Mouse (Mus musculus): ENCODE measurements at regions not wholly inside any gene's neighbourhood (a gene's known extent, or its start where the extent isn't known, plus 50 kb on each side); places are given as distances from the start of the nearest gene placed in this dataset.
A peak's percentile ranks its signal among the peaks of the same experiment; 100 is the strongest.

- no peak overlapping the region for H3K9ac ChIP-seq (replicated peaks; ENCODE audit: low read length)
- no peak overlapping the region for H3K27ac ChIP-seq
- no peak overlapping the region for H3K4me2 ChIP-seq (ENCODE audit: low read depth, low read length)
- ATAC-seq, result no peak
- H3K27me3 ChIP-seq (ENCODE audit: insufficient read depth, low read length), result no peaks in the 10 kb centered on the region
- H3K9me3 ChIP-seq (ENCODE audit: low read length), result no peaks in the 10 kb centered on the region
- no peaks in the 10 kb centered on the region for H3K4me1 ChIP-seq (ENCODE audit: insufficient read depth, low read length)
- 11% methylated on average over 4 of the region's 4 CpGs for WGBS
- no peaks in the 10 kb centered on the region for H3K36me3 ChIP-seq (ENCODE audit: insufficient read depth, low read length)
- DNase-seq (ENCODE audit: low spot score), result no peak
- TF ChIP-seq CTCF (IDR thresholded peaks at IDR 0.05; ENCODE audit: low read depth), result no peak
- no peak overlapping the region for H3K4me3 ChIP-seq (ENCODE audit: low read length)
Observed at GRCm38 (mm10) chr3:110700122-110700521, 449.3 kb upstream of the Prmt6 start.

GRCm38 (mm10) chr3:110667525-110668005 is 416.8 kb upstream of the Prmt6 start:
- H3K36me3 ChIP-seq (ENCODE audit: insufficient read depth, low read length), result no peaks in the 10 kb centered on the region
- no peak overlapping the region for H3K27ac ChIP-seq

GRCm38 (mm10) chr3:110666992-110667391 is 416.2 kb upstream of the Prmt6 start:
- DNase-seq (ENCODE audit: low spot score), result no peak
- 83% methylated on average over 2 of the region's 2 CpGs for WGBS

More at GRCm38 (mm10) chr3:110667525-110668005, 416.8 kb upstream of the Prmt6 start:
- DNase-seq (ENCODE audit: low spot score), result no peak
- Histone ChIP-seq H3K9ac (replicated peaks; ENCODE audit: low read length) (no peak overlapping the region), H3K9me3 (ENCODE audit: low read length) (no peaks in the 10 kb centered on the region), H3K4me2 (ENCODE audit: low read depth, low read length) (no peak overlapping the region), H3K4me1 (ENCODE audit: insufficient read depth, low read length) (no peaks in the 10 kb centered on the region), H3K27me3 (ENCODE audit: insufficient read depth, low read length) (no peaks in the 10 kb centered on the region), H3K4me3 (ENCODE audit: low read length) (no peak overlapping the region)
- 43% methylated on average over 7 of the region's 7 CpGs for WGBS
- no peak for TF ChIP-seq CTCF (IDR thresholded peaks at IDR 0.05; ENCODE audit: low read depth)
- ATAC-seq, result no peak

GRCm38 (mm10) chr3:110657495-110658105 is 406.8 kb upstream of the Prmt6 start:
- Histone ChIP-seq H3K9ac (replicated peaks; ENCODE audit: low read length) (no peak overlapping the region), H3K4me2 (ENCODE audit: low read depth, low read length) (no peak overlapping the region), H3K27me3 (ENCODE audit: insufficient read depth, low read length) (no peaks in the 10 kb centered on the region), H3K9me3 (ENCODE audit: low read length) (no peaks in the 10 kb centered on the region), H3K4me1 (ENCODE audit: insufficient read depth, low read length) (no peaks in the 10 kb centered on the region), H3K36me3 (ENCODE audit: insufficient read depth, low read length) (no peaks in the 10 kb centered on the region), H3K27ac (no peak overlapping the region), H3K4me3 (ENCODE audit: low read length) (no peak overlapping the region)
- ATAC-seq (no peak), DNase-seq (ENCODE audit: low spot score) (no peak)
- 52% methylated on average over 4 of the region's 4 CpGs for WGBS
- TF ChIP-seq CTCF (IDR thresholded peaks at IDR 0.05; ENCODE audit: low read depth), result no peak

More at GRCm38 (mm10) chr3:110666992-110667391, 416.2 kb upstream of the Prmt6 start:
- no peaks in the 10 kb centered on the region for H3K27me3 ChIP-seq (ENCODE audit: insufficient read depth, low read length)
- H3K9me3 ChIP-seq (ENCODE audit: low read length), result no peaks in the 10 kb centered on the region
- TF ChIP-seq CTCF (IDR thresholded peaks at IDR 0.05; ENCODE audit: low read depth), result no peak
- no peaks in the 10 kb centered on the region for H3K4me1 ChIP-seq (ENCODE audit: insufficient read depth, low read length)
- H3K4me2 ChIP-seq (ENCODE audit: low read depth, low read length), result no peak overlapping the region
- H3K4me3 ChIP-seq (ENCODE audit: low read length), result no peak overlapping the region
- no peak overlapping the region for H3K27ac ChIP-seq
- no peaks in the 10 kb centered on the region for H3K36me3 ChIP-seq (ENCODE audit: insufficient read depth, low read length)
- H3K9ac ChIP-seq (replicated peaks; ENCODE audit: low read length), result no peak overlapping the region
- ATAC-seq, result no peak

GRCm38 (mm10) chr3:110626326-110626725 is 375.5 kb upstream of the Prmt6 start:
- no peak overlapping the region for H3K4me3 ChIP-seq (ENCODE audit: low read length)
- no peaks in the 10 kb centered on the region for H3K4me1 ChIP-seq (ENCODE audit: insufficient read depth, low read length)
- H3K27me3 ChIP-seq (ENCODE audit: insufficient read depth, low read length), result no peaks in the 10 kb centered on the region
- H3K36me3 ChIP-seq (ENCODE audit: insufficient read depth, low read length), result no peaks in the 10 kb centered on the region
- H3K9ac ChIP-seq (replicated peaks; ENCODE audit: low read length), result no peak overlapping the region
- no peak overlapping the region for H3K4me2 ChIP-seq (ENCODE audit: low read depth, low read length)
- H3K27ac ChIP-seq, result no peak overlapping the region
- DNase-seq (ENCODE audit: low spot score) (peak; percentile 9), ATAC-seq (no peak)
- TF ChIP-seq CTCF (IDR thresholded peaks at IDR 0.05; ENCODE audit: low read depth), result no peak
- 65% methylated on average over 3 of the region's 3 CpGs for WGBS
- no peaks in the 10 kb centered on the region for H3K9me3 ChIP-seq (ENCODE audit: low read length)

- peak; percentile 12 for DNase-seq (ENCODE audit: low spot score)
- 25% methylated on average over 4 of the region's 4 CpGs for WGBS
Observed at GRCm38 (mm10) chr3:110599175-110599853, 348.5 kb upstream of the Prmt6 start.

GRCm38 (mm10) chr3:110582766-110583165 is 332.0 kb upstream of the Prmt6 start:
- Histone ChIP-seq H3K4me3 (ENCODE audit: low read length) (no peak overlapping the region), H3K36me3 (ENCODE audit: insufficient read depth, low read length) (no peaks in the 10 kb centered on the region), H3K27ac (no peak overlapping the region), H3K4me2 (ENCODE audit: low read depth, low read length) (no peak overlapping the region), H3K27me3 (ENCODE audit: insufficient read depth, low read length) (no peaks in the 10 kb centered on the region), H3K9me3 (ENCODE audit: low read length) (no peaks in the 10 kb centered on the region), H3K9ac (replicated peaks; ENCODE audit: low read length) (no peak overlapping the region), H3K4me1 (ENCODE audit: insufficient read depth, low read length) (no peaks in the 10 kb centered on the region)
- 43% methylated on average over 2 of the region's 2 CpGs for WGBS
- no peak for TF ChIP-seq CTCF (IDR thresholded peaks at IDR 0.05; ENCODE audit: low read depth)
- DNase-seq (ENCODE audit: low spot score) (no peak), ATAC-seq (no peak)

More at GRCm38 (mm10) chr3:110599175-110599853, 348.5 kb upstream of the Prmt6 start:
- peak; percentile 70; the same call in 1 of the 2 replicates for ATAC-seq
- H3K4me3 ChIP-seq (ENCODE audit: low read length), result no peak overlapping the region
- H3K36me3 ChIP-seq (ENCODE audit: insufficient read depth, low read length), result no peaks in the 10 kb centered on the region
- H3K4me1 ChIP-seq (ENCODE audit: insufficient read depth, low read length), result no peaks in the 10 kb centered on the region
- no peaks in the 10 kb centered on the region for H3K9me3 ChIP-seq (ENCODE audit: low read length)
- H3K27me3 ChIP-seq (ENCODE audit: insufficient read depth, low read length), result no peaks in the 10 kb centered on the region
- no peak overlapping the region for H3K9ac ChIP-seq (replicated peaks; ENCODE audit: low read length)
- TF ChIP-seq CTCF (IDR thresholded peaks at IDR 0.05; ENCODE audit: low read depth), result no peak
- no peak overlapping the region for H3K27ac ChIP-seq
- H3K4me2 ChIP-seq (ENCODE audit: low read depth, low read length), result no peak overlapping the region

Measured in hindbrain, postnatal 0 days (tissue).